Mouse (Mus musculus) CD4-positive, CD25-positive, alpha-beta regulatory T cell, adult 4 months (primary cell): ENCODE data around the gene Hk1. TPM values are rescaled to one million over a fixed set of nuclear protein-coding genes. Genes with fewer than 3 reads are reported as not detected.
"Not testable (repeated sequence)": the region's sequence is repeated elsewhere in the genome, so short reads cannot be mapped to it uniquely, and the experiment has no call there.

Source experiments
- ATAC-seq: one replicate; pipeline ENCODE4 v1.8.0; 2017
- polyA plus RNA-seq, 2 experiments: library from polyadenylated mRNA; unstranded; fragments of 100-300 nt; shearing (Covaris generic); gene quantifications; one replicate each; pipeline ENCODE4 v1.2.1; 2017

Hk1 gene
- polyA plus RNA-seq, 2 experiments from 2014 or later = 69.6 to 103 TPM

- peak; percentile 86 for ATAC-seq
These were observed 39.5 kb downstream of the Hk1 start for GRCm38 (mm10) chr10:62340095-62340731.

GRCm38 (mm10) chr10:62339211-62340094 lies 40.3 kb downstream of the Hk1 start:
- ATAC-seq = peak; percentile 38

GRCm38 (mm10) chr10:62338626-62339025 lies 41.1 kb downstream of the Hk1 start:
- no peak for ATAC-seq

GRCm38 (mm10) chr10:62338176-62338575 lies 41.5 kb downstream of the Hk1 start:
- ATAC-seq = no peak

GRCm38 (mm10) chr10:62336601-62337578 lies 42.8 kb downstream of the Hk1 start:
- ATAC-seq = no peak

- no peak for ATAC-seq
These were observed 44.3 kb downstream of the Hk1 start for GRCm38 (mm10) chr10:62335423-62335776.

GRCm38 (mm10) chr10:62334686-62335422 lies 44.9 kb downstream of the Hk1 start:
- ATAC-seq = no peak

GRCm38 (mm10) chr10:62333269-62333668 lies 46.4 kb downstream of the Hk1 start:
- ATAC-seq = no peak

- ATAC-seq = no peak
These were observed 47.2 kb downstream of the Hk1 start for GRCm38 (mm10) chr10:62332514-62332913.

- no peak for ATAC-seq
These were observed 47.9 kb downstream of the Hk1 start for GRCm38 (mm10) chr10:62331771-62332170.

GRCm38 (mm10) chr10:62331296-62331695 lies 48.4 kb downstream of the Hk1 start:
- no peak for ATAC-seq

- no peak for ATAC-seq
These were observed 49.9 kb downstream of the Hk1 start for GRCm38 (mm10) chr10:62329846-62330245.

GRCm38 (mm10) chr10:62328886-62329412 lies 50.8 kb downstream of the Hk1 start:
- no peak for ATAC-seq

GRCm38 (mm10) chr10:62327572-62328317 lies 52.0 kb downstream of the Hk1 start:
- peak; percentile 84 for ATAC-seq

- ATAC-seq = peak; percentile 1
These were observed 52.7 kb downstream of the Hk1 start for GRCm38 (mm10) chr10:62326818-62327571.

GRCm38 (mm10) chr10:62326002-62326401 lies 53.7 kb downstream of the Hk1 start:
- ATAC-seq = peak; percentile 53

- ATAC-seq = not testable (repeated sequence)
These were observed 56.9 kb downstream of the Hk1 start for GRCm38 (mm10) chr10:62322821-62323220.

- no peak for ATAC-seq
These were observed 58.3 kb downstream of the Hk1 start for GRCm38 (mm10) chr10:62321457-62321856.

- no peak for ATAC-seq
These were observed 59.2 kb downstream of the Hk1 start for GRCm38 (mm10) chr10:62320402-62320978.

- ATAC-seq = no peak
These were observed 60.6 kb downstream of the Hk1 start for GRCm38 (mm10) chr10:62319154-62319553.
